Comparison of ENCODE assay signal across 9 mouse cellular contexts in genomic region chr8:127719881-127720280, GRCm38 (mm10).
DNase-seq lines count a peak whose midpoint lies in the region; ATAC-seq lines count a peak whose summit lies in the region.
"Had no signal": no experiment of that assay in that cellular context is flagged by ENCODE, and none has a peak within 500 bp of the region (broad histone marks: within the 10 kb centered on the region; RNA-seq: fewer than 3 reads in every experiment).

No protein-coding gene starts in this region.

- DNase-seq in adrenal gland, postnatal 14 days: peak; percentile 14
- DNase-seq in adrenal gland, postnatal 4 days (ENCODE audit: low spot score in 2 of 2): no peak
- no peak for DNase-seq in kidney, postnatal 36 days
- DNase-seq in fibroblast of lung, adult 2 months (ENCODE audit: low read depth): peak; percentile 10
- peak; percentile 30 for DNase-seq in lung, postnatal 25 days (ENCODE audit: low spot score)
- DNase-seq in urinary bladder, postnatal 10 days (ENCODE audit: low spot score): no peak
- no peak for DNase-seq in c-Kit-positive CD71-positive TER-119-positive erythroid progenitor cells, embryonic 14.5 days (ENCODE audit: low spot score)

- no peaks in the 10 kb centered on the region for H3K27me3 ChIP-seq in kidney, embryonic 16.5 days (ENCODE audit: insufficient read depth, low read length)

- no peaks in the 10 kb centered on the region for H3K36me3 ChIP-seq in kidney, embryonic 16.5 days (ENCODE audit: insufficient read depth, low read length)

- ATAC-seq in kidney, embryonic 16.5 days (ENCODE audit: low FRiP score, low TSS enrichment): 0 out of 2 replicates have a peak, but pooled peaks have one; percentile 39

- 15% methylated on average over 6 of the region's 6 CpGs for WGBS in kidney, embryonic 16.5 days

- peak overlapping the region; percentile 37; the same call in 1 of the 2 replicates for H3K4me2 ChIP-seq in kidney, embryonic 16.5 days (replicated peaks; ENCODE audit: low read depth, low read length)

- H3K4me3 ChIP-seq in kidney, embryonic 16.5 days (ENCODE audit: low read length): no peak overlapping the region
- H3K4me3 ChIP-seq: heart, adult 2 months had no signal

- no peak overlapping the region for H3K9ac ChIP-seq in kidney, embryonic 16.5 days (replicated peaks; ENCODE audit: low read length)

- H3K4me1 ChIP-seq in kidney, embryonic 16.5 days (ENCODE audit: insufficient read depth, low read length): peaks cover 29% of the 10 kb centered on the region

- H3K9me3 ChIP-seq in kidney, embryonic 16.5 days (ENCODE audit: low read length): no peaks in the 10 kb centered on the region

- peak overlapping the region; percentile 49; the same call in 1 of the 2 replicates for H3K27ac ChIP-seq in kidney, embryonic 16.5 days (ENCODE audit: low read length)
- H3K27ac ChIP-seq: heart, adult 2 months had no signal

Comparison
In these comparisons a context has a peak if more than half of its experiments do, and no peak if none do; other contexts are left out.
1. DNase-seq: peak in adrenal gland, postnatal 14 days (single experiment), fibroblast of lung, adult 2 months (single experiment) and lung, postnatal 25 days (single experiment); none in adrenal gland, postnatal 4 days (0 of 2), kidney, postnatal 36 days (0 of 2), urinary bladder, postnatal 10 days (single experiment) and c-Kit-positive CD71-positive TER-119-positive erythroid progenitor cells, embryonic 14.5 days (single experiment).